Mouse (Mus musculus) left cerebral cortex, adult 2 months (tissue): Measurements from ENCODE around the gene Tpgs1. TPM values are rescaled to one million over a fixed set of nuclear protein-coding genes. Genes with fewer than 3 reads are reported as not detected.

Experiments
- DNase-seq, 2 experiments: peaks; one replicate each; pipeline ENCODE4 v3.0.0; 2021 to 2022; ENCODE audit warnings: low spot score in 2 of 2, mixed read lengths in 1 of 2; ENCODE audit errors: extremely low spot score in 1 of 2
- H3K27ac ChIP-seq: fragments of 200-600 bp; 2 replicates; pipeline ENCODE4 v1.8.1; 2022
- H3K4me3 ChIP-seq: fragments of 200-600 bp; 2 replicates; pipeline ENCODE4 v1.8.1; 2022
- CTCF ChIP-seq: fragments of 200-600 bp; IDR thresholded peaks from 2 replicates; pipeline ENCODE4 v1.8.1; 2022; ENCODE audit warnings: antibody characterized with exemption, mild to moderate bottlenecking, moderate library complexity
- intact Hi-C: fragments of 180-260 bp; cut with DNase I; formaldehyde crosslinking; loops from one replicate; pipeline ENCODE4 v1.15.1; 2025
- total RNA-seq, 2 experiments: library from RNA; stranded (reverse); gene quantifications; 2 replicates each; pipeline ENCODE4 v1.2.3; 2021

The Tpgs1 gene
- total RNA-seq, 2 experiments from 2014 or later = 79.3 to 80.6 TPM

DNA sequence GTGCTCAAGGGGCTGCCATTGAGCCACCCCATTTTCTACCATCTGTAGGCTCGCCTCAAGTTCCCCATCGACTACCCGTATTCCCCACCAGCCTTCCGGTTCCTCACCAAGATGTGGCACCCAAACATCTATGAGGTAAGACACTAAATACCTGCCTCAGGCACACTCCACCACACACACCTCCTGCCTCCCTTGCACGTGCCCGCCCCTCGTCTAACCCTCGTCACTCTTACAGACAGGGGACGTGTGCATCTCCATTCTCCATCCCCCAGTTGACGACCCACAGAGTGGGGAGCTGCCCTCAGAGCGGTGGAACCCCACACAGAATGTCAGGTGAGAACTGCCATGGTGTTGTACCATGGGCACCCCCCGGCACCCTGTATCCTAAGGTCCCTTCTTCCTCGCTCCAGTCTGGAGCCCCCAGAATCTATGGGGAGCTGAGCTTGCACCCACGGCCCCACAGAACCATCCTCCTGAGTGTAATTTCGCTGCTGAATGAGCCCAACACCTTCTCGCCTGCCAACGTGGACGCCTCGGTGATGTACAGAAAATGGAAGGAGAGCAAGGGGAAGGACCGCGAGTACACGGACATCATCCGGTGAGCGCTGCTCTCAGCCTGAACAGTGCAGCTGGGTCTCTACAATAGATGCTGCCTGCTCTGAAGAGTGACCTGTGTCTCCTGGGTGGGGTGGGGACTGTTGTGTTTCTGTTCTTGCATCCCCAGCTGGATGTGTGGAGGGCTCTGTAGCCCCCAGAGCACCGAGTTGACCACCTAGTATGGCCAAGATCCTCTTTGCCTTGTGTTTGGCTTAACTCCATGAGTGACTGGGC is 15.8 kb downstream of the Tpgs1 start:
- no peak for DNase-seq

DNA sequence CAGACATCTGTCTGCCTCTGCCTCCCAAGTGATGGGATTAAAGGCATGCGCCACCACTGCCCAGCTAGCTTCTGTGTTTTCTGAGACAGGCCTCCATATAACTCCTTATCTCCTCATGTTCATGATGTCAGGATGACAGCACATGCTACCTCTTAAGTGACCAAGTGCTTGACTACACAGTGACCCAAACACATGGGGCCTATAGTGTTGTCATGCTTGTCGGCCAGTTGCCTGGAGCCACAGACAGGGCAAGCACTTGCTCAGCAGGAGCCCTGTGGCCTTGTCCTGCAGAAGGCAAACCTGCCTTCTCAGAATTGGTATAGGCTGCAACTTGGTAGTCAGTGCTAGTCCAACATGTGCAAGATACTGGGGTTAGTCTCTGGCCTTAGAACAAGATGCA is 17.1 kb downstream of the Tpgs1 start:
- intact Hi-C loops = no loop called here
- Histone ChIP-seq H3K4me3 (no peak overlapping the region), H3K27ac (no peak overlapping the region)
- no peak for TF ChIP-seq CTCF
- no peak for DNase-seq

More for the DNA sequence above, 15.8 kb downstream of the Tpgs1 start:
- intact Hi-C loops = no loop called here
- no peak overlapping the region for H3K27ac ChIP-seq
- H3K4me3 ChIP-seq = no peak overlapping the region
- TF ChIP-seq CTCF = no peak

- intact Hi-C loops = no loop called here
- H3K27ac ChIP-seq = no peak overlapping the region
- DNase-seq = no peak
- TF ChIP-seq CTCF = no peak
- no peak overlapping the region for H3K4me3 ChIP-seq
These were observed 17.5 kb downstream of the Tpgs1 start for GRCm38 (mm10) chr10:79686691-79687090.

- no peak for DNase-seq
- TF ChIP-seq CTCF = no peak
- Histone ChIP-seq H3K4me3 (no peak overlapping the region), H3K27ac (no peak overlapping the region)
- intact Hi-C loops = no loop called here
These were observed 18.3 kb downstream of the Tpgs1 start for GRCm38 (mm10) chr10:79687513-79687912.

- Histone ChIP-seq H3K27ac (no peak within 1 kb of the TSS), H3K4me3 (no peak within 1 kb of the TSS)
- no peak for DNase-seq
- intact Hi-C loops = no loop called here
- no peak for TF ChIP-seq CTCF
These were observed 19.6 kb downstream of the Tpgs1 start, which contains the start of gene Gzmm for GRCm38 (mm10) chr10:79688720-79689119. Gene Gzmm, plus strand, starts transcription at chr10:79689020.

DNA sequence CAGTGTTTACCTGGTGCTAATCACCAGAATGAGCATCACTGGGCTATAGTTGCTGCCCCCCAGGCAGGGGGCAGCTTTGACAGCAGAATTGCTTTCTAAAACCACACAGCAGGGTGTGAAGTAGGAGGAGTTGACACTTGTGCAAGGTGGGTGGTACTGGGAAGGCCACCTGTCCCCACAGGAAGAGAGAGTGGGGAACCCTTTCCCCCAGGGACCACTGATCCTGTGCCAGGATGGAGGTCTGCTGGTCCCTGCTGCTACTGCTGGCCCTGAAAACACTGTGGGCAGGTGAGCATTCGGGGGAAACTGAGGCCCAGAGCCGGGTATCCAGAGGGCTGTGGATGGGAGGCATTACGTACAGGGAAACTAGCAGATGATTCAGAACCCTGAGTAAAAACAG is 20.0 kb downstream of the Tpgs1 start:
- Histone ChIP-seq H3K27ac (no peak overlapping the region), H3K4me3 (no peak overlapping the region)
- TF ChIP-seq CTCF = no peak
- no peak for DNase-seq
- intact Hi-C loops = no loop called here

DNA sequence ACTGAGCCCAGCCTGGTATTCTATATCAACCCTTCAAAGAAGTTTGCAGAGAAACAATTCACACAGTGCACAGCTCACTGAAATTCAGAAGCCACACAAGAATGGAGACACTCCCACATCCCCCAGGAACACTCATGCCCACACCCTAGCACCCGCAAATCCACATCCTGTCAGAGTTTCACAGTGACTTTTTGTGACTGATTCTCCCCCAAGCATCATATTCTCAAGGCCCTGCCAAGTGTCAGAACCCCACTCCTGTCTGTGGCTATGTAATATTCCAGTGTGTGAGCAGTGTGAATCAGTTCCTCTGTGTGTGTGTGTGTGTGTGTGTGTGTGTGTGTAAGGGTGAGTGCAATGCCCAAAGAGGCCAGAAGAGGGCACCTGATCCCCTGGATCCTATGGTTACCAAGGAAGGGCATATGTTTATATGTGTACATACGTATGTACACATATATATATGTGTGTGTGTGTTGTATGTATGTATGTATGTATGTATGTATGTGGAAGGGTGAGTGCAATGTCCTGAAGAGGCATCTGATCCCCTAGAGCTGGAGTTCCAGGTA is 22.9 kb downstream of the Tpgs1 start:
- no peak; the same call in none of the 2 replicates for TF ChIP-seq CTCF
- intact Hi-C loops = no loop called here
- Histone ChIP-seq H3K4me3 (no peak overlapping the region), H3K27ac (no peak overlapping the region)
- no peak for DNase-seq

DNA sequence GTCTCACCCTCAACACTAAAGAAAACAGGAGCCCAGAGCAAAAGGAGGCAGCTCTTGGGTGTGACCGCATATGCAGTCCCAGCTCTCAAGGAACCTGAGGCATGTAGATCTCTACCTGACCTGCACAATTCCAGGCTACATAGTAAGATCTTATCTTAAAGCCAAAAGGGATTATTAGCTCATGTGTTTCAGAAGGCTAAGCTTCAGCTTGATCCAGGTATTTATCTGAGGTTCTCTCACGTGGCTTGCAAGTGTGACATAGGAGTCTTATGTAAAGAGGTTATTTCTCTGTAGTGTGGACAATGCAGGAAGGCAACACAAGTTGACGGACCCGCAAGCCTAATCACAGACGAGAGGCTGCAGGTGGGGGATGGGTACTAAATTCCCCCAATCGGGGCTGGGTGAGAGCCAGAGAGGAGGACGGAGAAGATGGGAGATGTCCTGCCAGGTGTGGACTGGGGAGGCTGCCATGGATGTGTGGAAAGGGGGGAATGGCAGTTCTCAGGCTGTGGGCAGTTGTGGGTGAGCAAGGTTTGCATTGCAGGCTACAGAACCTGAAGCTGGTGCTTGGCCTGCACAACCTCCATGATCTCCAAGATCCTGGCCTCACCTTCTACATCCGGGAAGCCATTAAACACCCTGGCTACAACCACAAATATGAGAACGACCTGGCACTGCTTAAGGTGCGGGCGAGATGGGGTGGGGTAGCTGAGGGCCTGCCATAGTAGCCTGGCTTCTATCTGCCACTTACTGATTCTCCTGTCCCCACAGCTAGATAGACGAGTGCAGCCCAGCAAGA is 24.6 kb downstream of the Tpgs1 start:
- Histone ChIP-seq H3K4me3 (no peak overlapping the region), H3K27ac (no peak overlapping the region)
- intact Hi-C loops = no loop called here
- no peak for TF ChIP-seq CTCF
- no peak for DNase-seq

GRCm38 (mm10) chr10:79694379-79694655 is 25.1 kb downstream of the Tpgs1 start:
- intact Hi-C loops = no loop called here
- Histone ChIP-seq H3K4me3 (no peak overlapping the region), H3K27ac (no peak overlapping the region)
- no peak for DNase-seq
- TF ChIP-seq CTCF = no peak

GRCm38 (mm10) chr10:79695231-79696128 is 26.3 kb downstream of the Tpgs1 start:
- peak in 1 of 2 experiments; percentile 68 for DNase-seq
- H3K27ac ChIP-seq = peak overlapping the region; percentile 60
- intact Hi-C loops = no loop called here

DNA sequence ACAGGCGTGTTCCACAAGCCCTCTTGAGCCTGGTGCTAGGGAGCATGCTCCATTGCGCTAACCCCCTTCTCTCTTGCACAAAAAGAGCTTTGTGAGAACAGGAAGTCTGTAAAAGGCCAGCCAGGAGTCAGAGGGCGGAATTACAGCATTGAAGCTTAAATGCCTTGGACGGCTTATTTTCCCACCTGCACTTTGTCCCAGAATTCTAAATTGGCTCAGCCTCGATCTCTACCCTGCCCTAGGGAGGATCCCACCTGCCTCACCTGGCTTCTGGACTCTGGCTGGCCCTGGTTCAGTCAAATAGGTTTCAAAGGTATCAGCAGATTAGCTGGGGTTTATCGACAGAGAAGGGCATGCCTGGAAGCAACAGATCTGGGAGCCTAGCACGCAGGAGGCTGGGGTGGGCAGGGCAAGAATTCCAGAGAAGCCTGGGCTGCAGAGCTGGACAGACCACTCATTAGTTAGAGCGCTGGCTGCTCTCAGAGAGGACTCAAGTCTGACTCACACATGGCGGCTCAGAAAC is 27.0 kb downstream of the Tpgs1 start:
- intact Hi-C loops = no loop called here
- Histone ChIP-seq H3K4me3 (no peak overlapping the region), H3K27ac (peak overlapping the region; percentile 60)
- no peak for DNase-seq
- TF ChIP-seq CTCF = no peak

More at GRCm38 (mm10) chr10:79695231-79696128, 26.3 kb downstream of the Tpgs1 start:
- TF ChIP-seq CTCF = peak; percentile 86
- no peak overlapping the region for H3K4me3 ChIP-seq
